Mouse (Mus musculus) naive thymus-derived CD4-positive, alpha-beta T cell, adult 5 months (primary cell): ENCODE results near the gene Acsm5. TPM values are rescaled to one million over a fixed set of nuclear protein-coding genes. Genes with fewer than 3 reads are reported as not detected.

Experiments
- polyA plus RNA-seq: library from polyadenylated mRNA; unstranded; fragments of 100-300 nt; shearing (Covaris generic); gene quantifications from one replicate; pipeline ENCODE4 v1.2.1, GENCODE M21; 2017

Acsm5 gene
- not detected for polyA plus RNA-seq

GRCm38 (mm10) chr7:119519163-119519562 is at the start of gene Acsm5:
Gene Acsm5 (plus strand): TSS chr7:119519463.

GRCm38 (mm10) chr7:119479256-119479655 is 40.0 kb upstream of the Acsm5 start, which contains the start of gene Umod:
Gene Umod (minus strand): TSS chr7:119479282.

GRCm38 (mm10) chr7:119523389-119523788 is 4.1 kb downstream of the Acsm5 start, which contains the start of gene Pdilt:
Gene Pdilt (minus strand): TSS chr7:119523489.

GRCm38 (mm10) chr7:119554040-119554439 is 34.8 kb downstream of the Acsm5 start, which contains the start of gene Acsm2:
Gene Acsm2 (plus strand): TSS chr7:119554340.

Other genes with a start within 250 kb of the Acsm5 start
- not detected for gene Gp2, start 60.2 kb upstream of the Acsm5 start, polyA plus RNA-seq
- gene Umod, start 40.2 kb upstream of the Acsm5 start, polyA plus RNA-seq = not detected
- not detected for gene Pdilt, start 4.0 kb downstream of the Acsm5 start, polyA plus RNA-seq
- gene Acsm2, start 34.9 kb downstream of the Acsm5 start, polyA plus RNA-seq = not detected
- gene Acsm1, start 87.6 kb downstream of the Acsm5 start, polyA plus RNA-seq = not detected
- not detected for gene Acsm4, start 170.6 kb downstream of the Acsm5 start, polyA plus RNA-seq
- 113 TPM for gene Thumpd1, start 201.3 kb downstream of the Acsm5 start, polyA plus RNA-seq
- gene Acsm3, start 241.5 kb downstream of the Acsm5 start, polyA plus RNA-seq = not detected